Mouse (Mus musculus): ENCODE data around the gene Gm12800. TPM values are rescaled to one million over a fixed set of nuclear protein-coding genes. Genes with fewer than 3 reads are reported as not detected.
"Not testable (repeated sequence)": the region's sequence is repeated elsewhere in the genome, so short reads cannot be mapped to it uniquely, and the experiment has no call there.

The Gm12800 gene
- not detected in 2 replicates for polyA plus RNA-seq (2015; fragmentation: Nextera tagmentation; extraction: Ambion mirVana)

GRCm38 (mm10) chr4:101908821-101909220, at the start of gene Gm12800:
TSS of gene Gm12800 (plus strand) at chr4:101909121.
- WGBS: 93% methylated on average over 1 of the region's 2 CpGs
- H3K36me3 ChIP-seq (ENCODE audit: insufficient read depth, low read length): not testable (repeated sequence)

GRCm38 (mm10) chr4:101860873-101861272, 48.0 kb upstream of the Gm12800 start:
- DNase-seq (ENCODE audit: low spot score) (peak; percentile 26), ATAC-seq (peak; percentile 37; the same call in 1 of the 2 replicates)
- H3K27ac ChIP-seq (ENCODE audit: low read length): no peak overlapping the region
- no peaks in the 10 kb centered on the region for H3K27me3 ChIP-seq (replicated peaks; ENCODE audit: insufficient read depth, low read length)
- no peak overlapping the region for H3K9ac ChIP-seq (replicated peaks; ENCODE audit: low read depth)
- no peak overlapping the region for H3K4me3 ChIP-seq (ENCODE audit: low read depth, low read length)
- TF ChIP-seq CTCF (IDR thresholded peaks at IDR 0.05): peak; percentile 69
- TF ChIP-seq EP300 (IDR thresholded peaks at IDR 0.05): no peak
- H3K4me2 ChIP-seq (replicated peaks; ENCODE audit: low read depth, low read length): no peak overlapping the region
- H3K4me1 ChIP-seq (ENCODE audit: insufficient read depth, low read depth, low read length): no peaks in the 10 kb centered on the region
- 39% methylated on average over 6 of the region's 6 CpGs for WGBS
- no peaks in the 10 kb centered on the region for H3K9me3 ChIP-seq (ENCODE audit: low read length)
- H3K36me3 ChIP-seq (ENCODE audit: insufficient read depth, low read length): no peaks in the 10 kb centered on the region

More at GRCm38 (mm10) chr4:101908821-101909220, at the start of gene Gm12800:
- H3K9ac ChIP-seq (replicated peaks; ENCODE audit: low read depth); DNase-seq (ENCODE audit: low spot score); ATAC-seq; H3K4me2 ChIP-seq (replicated peaks; ENCODE audit: low read depth, low read length); H3K9me3 ChIP-seq (ENCODE audit: low read length); H3K4me3 ChIP-seq (ENCODE audit: low read depth, low read length); H3K27me3 ChIP-seq (replicated peaks; ENCODE audit: insufficient read depth, low read length); H3K27ac ChIP-seq (ENCODE audit: low read length); H3K4me1 ChIP-seq (ENCODE audit: insufficient read depth, low read depth, low read length): not testable (repeated sequence)

- no peak for TF ChIP-seq CTCF (IDR thresholded peaks at IDR 0.05)
- no peak for TF ChIP-seq EP300 (IDR thresholded peaks at IDR 0.05)
- H3K36me3 ChIP-seq (ENCODE audit: insufficient read depth, low read length): no peaks in the 10 kb centered on the region
- WGBS: 92% methylated on average over 6 of the region's 6 CpGs
- ATAC-seq: no peak
- H3K4me2 ChIP-seq (replicated peaks; ENCODE audit: low read depth, low read length): no peak overlapping the region
- H3K9me3 ChIP-seq (ENCODE audit: low read length): no peaks in the 10 kb centered on the region
- DNase-seq (ENCODE audit: low spot score): no peak
- no peak overlapping the region for H3K27ac ChIP-seq (ENCODE audit: low read length)
- no peaks in the 10 kb centered on the region for H3K27me3 ChIP-seq (replicated peaks; ENCODE audit: insufficient read depth, low read length)
- no peak overlapping the region for H3K9ac ChIP-seq (replicated peaks; ENCODE audit: low read depth)
- no peaks in the 10 kb centered on the region for H3K4me1 ChIP-seq (ENCODE audit: insufficient read depth, low read depth, low read length)
- H3K4me3 ChIP-seq (ENCODE audit: low read depth, low read length): no peak overlapping the region
Observed at GRCm38 (mm10) chr4:101862289-101862688, 46.6 kb upstream of the Gm12800 start.

DNA sequence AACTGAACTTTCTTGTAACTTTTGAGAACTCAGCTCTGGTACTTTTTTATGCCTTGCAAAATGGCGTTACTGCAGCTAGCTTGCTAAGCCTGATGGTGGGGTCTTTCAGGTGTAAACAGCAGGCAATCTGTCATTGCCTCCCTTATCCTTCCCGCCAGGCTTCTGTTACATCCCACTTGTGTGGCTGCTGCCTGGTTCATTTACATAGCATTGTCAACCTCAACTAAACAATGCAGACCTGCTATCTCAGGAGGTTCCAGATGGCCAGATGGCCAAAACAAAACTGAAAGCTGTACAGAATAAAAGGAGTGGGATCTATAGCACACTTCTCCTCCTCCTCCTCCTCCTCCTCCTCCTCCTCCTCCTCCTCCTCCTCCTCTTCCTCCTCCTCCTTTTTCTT, 36.9 kb upstream of the Gm12800 start:
- H3K9me3 ChIP-seq (ENCODE audit: low read length): not testable (repeated sequence)

GRCm38 (mm10) chr4:101875687-101876086, 33.2 kb upstream of the Gm12800 start:
- H3K36me3 ChIP-seq (ENCODE audit: insufficient read depth, low read length); H3K9ac ChIP-seq (replicated peaks; ENCODE audit: low read depth); H3K4me2 ChIP-seq (replicated peaks; ENCODE audit: low read depth, low read length); H3K27ac ChIP-seq (ENCODE audit: low read length); H3K9me3 ChIP-seq (ENCODE audit: low read length); H3K27me3 ChIP-seq (replicated peaks; ENCODE audit: insufficient read depth, low read length); H3K4me1 ChIP-seq (ENCODE audit: insufficient read depth, low read depth, low read length); ATAC-seq; H3K4me3 ChIP-seq (ENCODE audit: low read depth, low read length); DNase-seq (ENCODE audit: low spot score): not testable (repeated sequence)
- 87% methylated on average over 15 of the region's 15 CpGs for WGBS

More for the DNA sequence above, 36.9 kb upstream of the Gm12800 start:
- not testable (repeated sequence) for H3K4me2 ChIP-seq (replicated peaks; ENCODE audit: low read depth, low read length); H3K36me3 ChIP-seq (ENCODE audit: insufficient read depth, low read length); H3K4me1 ChIP-seq (ENCODE audit: insufficient read depth, low read depth, low read length); H3K27ac ChIP-seq (ENCODE audit: low read length); H3K27me3 ChIP-seq (replicated peaks; ENCODE audit: insufficient read depth, low read length); H3K9ac ChIP-seq (replicated peaks; ENCODE audit: low read depth); H3K4me3 ChIP-seq (ENCODE audit: low read depth, low read length); DNase-seq (ENCODE audit: low spot score); ATAC-seq
- 62% methylated on average over 2 of the region's 2 CpGs for WGBS

DNA sequence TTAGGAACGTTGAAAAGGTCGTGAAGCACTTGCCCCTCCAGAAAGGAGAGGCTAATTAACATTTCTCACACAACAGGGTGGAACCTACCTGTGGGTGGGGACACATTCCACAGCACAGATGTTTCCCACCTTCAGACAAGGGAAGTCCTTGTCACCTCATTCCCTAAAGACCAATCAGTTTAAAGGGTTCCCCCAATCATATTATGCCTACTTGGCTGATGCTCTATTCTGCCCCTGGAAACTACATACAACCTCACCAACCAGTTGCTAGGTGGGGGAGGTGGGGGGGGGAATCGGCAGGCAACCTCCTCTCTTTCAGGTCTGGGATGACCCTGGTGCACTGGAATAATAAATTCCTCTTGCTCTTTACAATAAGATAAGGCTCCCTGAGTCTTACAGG, 25.3 kb upstream of the Gm12800 start:
- H3K27ac ChIP-seq (ENCODE audit: low read length): no peak overlapping the region
- H3K27me3 ChIP-seq (replicated peaks; ENCODE audit: insufficient read depth, low read length): no peaks in the 10 kb centered on the region
- no peaks in the 10 kb centered on the region for H3K36me3 ChIP-seq (ENCODE audit: insufficient read depth, low read length)
- WGBS: 20% methylated on average over 3 of the region's 3 CpGs
- ATAC-seq: no peak
- no peaks in the 10 kb centered on the region for H3K4me1 ChIP-seq (ENCODE audit: insufficient read depth, low read depth, low read length)
- no peak for DNase-seq (ENCODE audit: low spot score)
- TF ChIP-seq CTCF (IDR thresholded peaks at IDR 0.05) (no peak), EP300 (IDR thresholded peaks at IDR 0.05) (no peak)
- H3K4me2 ChIP-seq (replicated peaks; ENCODE audit: low read depth, low read length): no peak overlapping the region
- no peaks in the 10 kb centered on the region for H3K9me3 ChIP-seq (ENCODE audit: low read length)
- no peak overlapping the region for H3K4me3 ChIP-seq (ENCODE audit: low read depth, low read length)
- no peak overlapping the region for H3K9ac ChIP-seq (replicated peaks; ENCODE audit: low read depth)

DNA sequence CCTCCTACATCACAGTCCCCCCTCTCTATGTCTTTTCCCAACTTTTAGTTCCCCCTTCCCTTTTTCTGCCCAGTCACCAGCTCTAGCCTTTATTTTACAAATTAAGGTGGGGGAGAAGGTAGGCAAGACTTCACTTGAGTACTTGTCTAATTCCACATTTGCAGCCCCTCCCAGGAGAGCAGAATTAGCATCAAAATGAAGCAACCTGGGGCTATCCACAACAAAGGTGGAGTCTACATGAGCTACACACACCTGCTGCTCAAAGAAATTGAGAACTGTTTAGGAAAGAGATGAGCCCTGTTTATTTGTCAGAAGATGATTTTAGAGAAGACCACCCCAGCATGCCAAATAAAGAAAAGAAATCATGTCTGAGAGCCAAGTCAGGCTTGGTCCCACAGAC, 19.5 kb upstream of the Gm12800 start:
- TF ChIP-seq CTCF (IDR thresholded peaks at IDR 0.05): no peak
- no peak for TF ChIP-seq EP300 (IDR thresholded peaks at IDR 0.05)
- no peak for DNase-seq (ENCODE audit: low spot score)
- no peak for ATAC-seq
- H3K4me3 ChIP-seq (ENCODE audit: low read depth, low read length): no peak overlapping the region
- no peak overlapping the region for H3K4me2 ChIP-seq (replicated peaks; ENCODE audit: low read depth, low read length)
- H3K36me3 ChIP-seq (ENCODE audit: insufficient read depth, low read length): no peaks in the 10 kb centered on the region
- H3K9me3 ChIP-seq (ENCODE audit: low read length): no peaks in the 10 kb centered on the region
- no peak overlapping the region for H3K9ac ChIP-seq (replicated peaks; ENCODE audit: low read depth)
- H3K27me3 ChIP-seq (replicated peaks; ENCODE audit: insufficient read depth, low read length): no peaks in the 10 kb centered on the region
- H3K27ac ChIP-seq (ENCODE audit: low read length): no peak overlapping the region
- H3K4me1 ChIP-seq (ENCODE audit: insufficient read depth, low read depth, low read length): no peaks in the 10 kb centered on the region

Data from lung, postnatal 0 days (tissue).